Mouse (Mus musculus) heart, postnatal 36 days (tissue): ENCODE results near the gene Nr2e3. TPM values are rescaled to one million over a fixed set of nuclear protein-coding genes. Genes with fewer than 3 reads are reported as not detected.
"Not testable (repeated sequence)": the region's sequence is repeated elsewhere in the genome, so short reads cannot be mapped to it uniquely, and the experiment has no call there.

Experiments
- DNase-seq, 2 experiments: peaks; one replicate each; pipeline ENCODE4 v3.0.0; 2021 to 2022
- intact Hi-C: fragments of 180-260 bp; cut with DNase I; formaldehyde crosslinking; loops from one replicate; pipeline ENCODE4 v1.15.1; 2025
- total RNA-seq, 2 experiments: library from RNA; stranded (reverse); gene quantifications; 2 replicates each; pipeline ENCODE4 v1.2.3; 2021

Gene Nr2e3
- total RNA-seq, 2 experiments from 2014 or later, result not detected

- DNase-seq, result no peak
- intact Hi-C loops, result no loop called here
Observed at GRCm38 (mm10) chr9:59951943-59952342, 8.5 kb downstream of the Nr2e3 start.

DNA sequence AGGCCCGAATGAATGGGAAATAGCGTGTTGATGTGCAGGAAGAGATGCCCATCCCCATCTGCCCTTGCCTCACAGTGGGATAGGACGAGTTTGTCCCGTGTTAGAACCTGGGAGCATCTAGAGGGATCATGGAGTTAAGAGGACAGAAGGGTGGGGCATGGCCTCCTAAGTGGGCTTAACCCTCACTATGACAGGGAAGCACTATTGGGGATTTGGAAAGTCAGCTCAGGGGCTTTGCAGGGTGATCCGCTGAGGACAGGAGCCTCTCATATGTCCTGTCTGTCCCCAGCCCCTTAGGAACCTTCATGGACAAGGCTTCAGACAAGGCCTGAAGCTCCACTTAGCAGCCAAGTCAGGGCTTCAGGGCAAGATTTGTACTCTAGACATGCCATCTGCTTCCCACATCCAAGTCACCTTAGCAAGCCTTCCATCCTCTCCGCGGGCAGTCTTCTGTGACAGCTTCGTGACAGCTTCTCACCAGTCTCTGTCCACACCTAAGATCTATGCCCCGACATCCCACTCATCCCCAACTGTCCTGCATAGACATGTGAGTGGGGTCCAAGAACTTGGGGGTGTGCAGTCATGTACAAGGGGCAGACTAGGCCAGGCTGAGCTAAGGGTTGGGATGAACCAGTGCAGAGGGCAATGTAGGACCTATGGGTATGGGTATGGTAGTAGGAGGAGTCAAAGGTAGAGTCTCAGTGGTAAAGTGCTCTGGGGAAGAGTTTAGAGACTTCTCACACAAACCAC lies 9.3 kb downstream of the Nr2e3 start:
- intact Hi-C loops, result no loop called here
- DNase-seq, result no peak

GRCm38 (mm10) chr9:59949981-59950380 lies 10.5 kb downstream of the Nr2e3 start:
- DNase-seq, result no peak
- intact Hi-C loops, result no loop called here

DNA sequence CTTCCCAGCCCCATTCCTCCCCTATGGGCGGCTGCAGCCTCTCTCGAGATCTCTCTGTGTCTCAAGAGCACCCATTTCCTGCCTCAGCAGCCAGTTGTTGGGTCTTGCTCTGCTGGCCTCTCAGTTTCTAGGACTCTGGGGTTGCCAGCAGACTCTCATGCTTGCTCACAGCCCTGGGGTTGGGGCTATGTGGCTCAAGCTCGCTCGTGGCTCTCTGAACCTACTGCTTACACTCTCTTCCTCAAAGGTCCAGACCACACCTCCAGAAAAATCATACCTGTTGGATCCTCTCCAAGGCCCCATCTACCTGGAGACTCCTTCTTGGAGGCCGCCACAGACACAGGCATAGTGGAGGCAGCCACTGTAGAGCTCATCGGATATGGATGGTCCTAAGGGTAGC lies 10.9 kb downstream of the Nr2e3 start:
- no peak for DNase-seq
- intact Hi-C loops, result no loop called here

GRCm38 (mm10) chr9:59948691-59949250 lies 11.7 kb downstream of the Nr2e3 start:
- no peak for DNase-seq
- intact Hi-C loops, result no loop called here

DNA sequence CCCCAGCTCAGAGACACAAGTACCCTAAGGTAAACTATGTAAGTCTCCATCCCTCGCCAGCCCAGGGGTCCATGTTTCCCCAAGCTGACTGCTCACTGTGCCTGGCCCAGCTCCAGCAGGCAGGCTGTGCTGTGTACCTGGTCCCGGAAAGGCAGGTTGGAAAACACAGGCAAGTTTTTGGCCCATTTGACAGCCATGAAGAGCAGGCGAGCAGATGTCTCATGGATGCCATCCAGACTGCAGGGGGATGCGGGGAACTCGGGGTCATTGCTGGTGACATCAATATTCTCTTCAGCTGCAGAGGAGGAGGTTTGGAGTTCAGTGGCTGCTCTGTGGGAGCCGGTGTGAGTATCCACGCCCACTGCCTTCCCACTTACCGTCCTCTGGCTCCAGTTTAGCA lies 12.2 kb downstream of the Nr2e3 start:
- intact Hi-C loops, result no loop called here
- DNase-seq, result no peak

DNA sequence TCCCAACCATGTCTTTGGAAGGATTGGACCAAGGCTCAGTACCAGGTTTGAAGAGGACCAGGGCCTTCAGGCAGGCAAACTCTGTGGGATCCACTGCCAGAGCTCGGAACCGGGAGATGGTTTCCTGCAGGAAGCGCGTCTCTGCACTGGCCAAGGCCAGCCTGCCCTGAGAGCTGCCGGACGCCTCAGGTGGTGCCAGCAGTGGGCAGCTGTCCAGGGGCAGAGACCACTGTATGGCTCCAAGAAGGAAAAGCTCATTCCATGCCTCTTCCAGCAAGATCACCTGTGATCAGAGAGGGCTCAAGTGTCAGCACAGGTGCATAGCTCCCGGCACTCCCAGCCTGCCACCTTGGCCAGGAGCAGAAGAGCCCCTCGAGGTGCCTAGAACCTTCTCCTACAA lies 13.2 kb downstream of the Nr2e3 start:
- intact Hi-C loops, result no loop called here
- no peak for DNase-seq

DNA sequence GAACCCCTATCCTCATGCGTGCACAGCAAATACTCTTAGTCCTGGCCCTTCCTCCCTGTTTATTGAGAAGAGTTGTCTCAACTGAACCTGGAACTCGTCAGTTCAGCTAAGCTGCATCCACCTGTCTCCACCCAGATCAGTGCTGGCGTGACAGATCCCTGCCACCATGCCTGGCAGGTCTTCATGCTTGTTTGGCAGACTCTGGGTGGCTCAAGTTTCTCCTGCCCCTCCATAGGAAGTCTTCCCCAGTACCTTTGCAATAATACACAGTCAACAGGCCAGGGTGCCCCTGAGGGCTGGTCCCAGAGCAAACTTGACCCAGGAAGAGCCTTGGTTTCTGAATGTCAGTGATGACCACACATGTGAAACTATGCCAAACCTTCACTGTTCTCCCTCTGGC lies 15.2 kb downstream of the Nr2e3 start:
- intact Hi-C loops, result no loop called here
- DNase-seq, result no peak

GRCm38 (mm10) chr9:59943826-59944225 lies 16.6 kb downstream of the Nr2e3 start:
- DNase-seq, result no peak
- intact Hi-C loops, result no loop called here

DNA sequence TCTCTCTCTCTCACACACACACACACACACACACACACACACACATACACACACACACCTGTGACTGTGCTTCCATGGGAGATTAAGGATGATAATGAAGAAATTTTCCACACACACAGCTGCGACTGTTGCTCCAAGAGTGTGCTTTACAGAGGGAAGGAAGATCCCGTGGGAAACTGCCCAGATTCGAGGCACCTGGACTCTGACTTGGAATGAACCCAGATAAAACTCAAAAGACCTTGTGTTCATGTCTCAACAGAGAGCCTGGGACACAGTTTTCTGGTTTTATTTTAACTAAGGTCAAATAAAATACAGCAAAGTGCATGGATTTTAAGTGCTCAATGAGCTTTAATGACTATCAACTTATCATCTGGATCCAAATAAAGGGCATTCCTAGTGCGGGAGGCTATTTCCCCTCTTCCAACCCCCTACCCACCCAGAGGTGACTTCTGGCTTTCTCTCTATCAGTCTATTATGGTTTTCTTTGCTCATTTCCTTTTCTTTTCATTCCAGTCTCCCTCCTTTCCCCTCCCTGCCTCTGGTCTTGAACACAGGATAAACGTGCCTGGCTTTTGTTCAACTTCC lies 17.9 kb downstream of the Nr2e3 start:
- intact Hi-C loops, result no loop called here
- DNase-seq, result no peak

DNA sequence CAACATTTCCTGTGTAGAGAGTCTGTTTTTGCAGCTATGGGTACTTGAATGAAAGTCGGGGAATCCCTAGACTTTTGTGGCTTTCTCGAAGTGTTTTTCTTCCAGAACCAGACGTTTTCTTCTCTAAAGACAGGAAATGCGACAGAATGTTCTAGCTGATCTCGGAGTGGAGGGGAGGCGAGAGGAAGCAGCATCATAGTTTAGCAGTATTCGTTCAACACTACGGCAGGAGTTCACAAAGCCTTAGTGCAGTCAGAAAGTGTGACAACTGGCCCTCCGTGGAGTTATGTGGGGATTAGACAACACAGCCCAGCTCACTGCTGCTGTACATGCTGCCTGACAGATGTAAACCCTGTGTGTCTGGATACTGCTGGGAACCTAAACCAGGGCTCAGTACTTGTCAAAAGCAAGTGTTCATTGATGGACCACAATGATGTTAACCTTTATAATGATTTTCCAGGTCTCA lies 18.5 kb downstream of the Nr2e3 start:
- intact Hi-C loops, result no loop called here

DNA sequence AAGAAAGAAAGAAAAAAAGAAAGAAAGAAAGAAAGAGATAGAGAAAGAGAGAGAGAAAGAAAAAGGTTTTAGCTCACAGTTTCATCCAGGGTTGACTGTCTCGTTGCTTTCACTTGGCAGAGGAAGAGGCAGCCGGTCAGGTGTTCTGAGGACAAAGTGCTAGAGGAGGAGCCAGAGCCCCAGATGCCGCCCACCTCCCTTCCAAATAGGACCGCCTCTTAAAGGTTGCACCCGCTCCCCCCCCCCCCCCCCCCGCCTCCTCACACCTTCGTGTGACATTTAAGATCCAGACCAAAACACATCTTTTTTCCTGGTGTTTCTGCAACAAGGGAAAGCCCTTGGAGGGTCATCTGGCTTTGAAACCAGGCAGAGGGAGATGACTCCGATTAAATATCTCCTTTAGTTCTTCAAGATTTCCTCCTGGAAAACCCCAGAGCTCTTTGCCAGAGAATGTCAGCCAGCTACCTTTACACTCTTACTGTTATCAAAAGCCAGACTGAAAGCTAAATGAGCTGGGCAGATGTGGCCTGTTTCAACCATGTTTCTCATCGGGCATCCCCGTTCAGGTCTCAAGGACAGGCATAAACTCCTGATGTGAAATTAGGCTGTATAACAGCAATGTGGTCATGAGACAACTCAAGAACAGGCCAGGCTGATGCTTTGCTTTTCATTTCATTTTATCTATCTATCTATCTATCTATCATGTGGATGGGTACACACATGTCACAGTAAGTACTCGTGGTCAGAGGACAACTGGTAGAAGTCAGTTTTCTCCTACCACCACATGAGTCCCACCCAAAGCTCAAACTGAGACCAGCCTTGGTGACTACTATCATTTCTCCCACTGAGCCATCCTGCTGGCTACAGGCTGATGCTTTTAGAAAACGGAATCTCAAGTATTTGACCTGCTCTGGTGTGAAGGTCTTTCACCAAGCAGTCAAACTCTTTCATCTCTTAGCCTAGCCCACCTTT lies 19.3 kb downstream of the Nr2e3 start:
- intact Hi-C loops, result no loop called here
- no peak for DNase-seq

More for the DNA sequence above, 18.5 kb downstream of the Nr2e3 start:
- no peak for DNase-seq

DNA sequence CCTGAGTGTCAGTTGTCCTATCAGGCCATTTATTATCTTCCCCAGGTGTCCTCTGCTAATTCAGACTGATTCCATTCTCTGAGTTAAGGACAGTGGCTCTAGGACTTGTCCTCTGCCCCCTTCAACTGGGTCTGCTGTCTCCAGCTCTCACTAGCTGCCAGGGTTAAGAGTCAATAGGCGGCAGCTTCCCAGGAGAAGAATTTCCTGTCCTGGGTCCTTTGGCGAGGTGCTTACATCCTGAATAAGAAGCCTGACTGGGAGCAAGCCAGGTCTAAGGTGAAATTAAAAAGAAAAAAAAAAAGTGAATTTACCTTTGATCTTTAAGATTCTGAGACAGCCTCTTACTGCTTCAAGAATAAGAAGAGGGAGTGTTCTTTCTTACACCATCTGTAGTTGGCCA lies 20.8 kb downstream of the Nr2e3 start:
- DNase-seq, result no peak
- intact Hi-C loops, result no loop called here

DNA sequence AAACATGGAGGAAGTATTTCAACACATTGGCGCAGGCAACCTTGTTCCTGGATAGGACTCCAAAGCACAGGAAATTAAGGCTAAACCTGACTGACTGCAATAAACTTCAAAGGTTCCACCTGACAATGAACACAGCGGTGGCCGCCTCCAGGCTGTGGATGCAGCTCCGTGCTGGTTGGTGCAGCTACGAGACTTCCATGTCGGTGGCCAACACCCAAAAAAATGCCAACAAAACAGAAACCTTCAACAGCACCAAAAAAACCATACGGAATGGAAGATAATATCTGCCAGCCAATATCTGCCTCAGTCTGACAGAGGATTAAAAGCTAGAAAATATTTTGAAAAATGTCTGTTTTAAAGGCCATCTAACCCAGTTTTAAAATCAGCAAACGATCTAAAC lies 21.9 kb downstream of the Nr2e3 start:
- DNase-seq, result no peak
- intact Hi-C loops, result no loop called here

DNA sequence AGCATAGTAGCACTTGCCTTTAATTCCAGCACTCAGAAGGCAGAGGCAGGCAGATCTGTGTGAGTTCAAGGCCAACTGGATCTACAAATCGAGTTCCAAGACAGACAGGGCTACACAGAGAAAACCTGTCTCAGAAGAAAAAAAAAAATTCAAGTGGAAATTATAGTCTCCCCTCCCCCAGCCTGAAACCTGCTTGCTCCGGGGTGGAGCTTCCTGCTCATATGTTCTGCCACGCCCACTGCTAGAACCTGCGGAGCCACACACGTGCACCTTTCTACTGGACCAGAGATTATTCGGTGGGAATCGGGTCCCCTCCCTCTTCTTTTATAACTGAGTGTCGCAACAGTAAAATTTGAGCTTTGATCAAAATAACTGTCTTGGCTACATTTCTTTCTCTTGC lies 24.6 kb downstream of the Nr2e3 start:
- intact Hi-C loops, result not testable (repeated sequence)

DNA sequence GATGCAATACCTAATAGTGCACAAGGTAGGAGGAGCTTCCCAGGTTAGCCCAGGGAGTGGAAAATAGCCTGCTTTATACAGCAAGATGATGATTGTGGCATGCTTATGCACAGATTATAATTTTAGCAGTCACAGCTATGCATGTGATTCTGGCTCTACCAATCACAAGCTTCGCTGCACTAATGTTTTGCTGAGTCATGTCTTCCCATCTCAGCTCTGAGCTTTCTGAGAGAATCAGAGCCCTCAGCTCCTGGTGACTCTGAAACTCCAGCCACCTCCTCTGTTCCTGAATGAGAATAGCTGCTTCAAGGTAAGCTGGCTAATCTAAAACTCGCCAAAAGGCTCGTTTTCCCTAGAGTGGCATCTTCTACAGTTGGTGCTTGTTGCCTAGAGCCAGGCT lies 30.2 kb downstream of the Nr2e3 start:
- DNase-seq, result no peak
- intact Hi-C loops, result no loop called here

More for the DNA sequence above, 24.6 kb downstream of the Nr2e3 start:
- DNase-seq, result not testable (repeated sequence)

DNA sequence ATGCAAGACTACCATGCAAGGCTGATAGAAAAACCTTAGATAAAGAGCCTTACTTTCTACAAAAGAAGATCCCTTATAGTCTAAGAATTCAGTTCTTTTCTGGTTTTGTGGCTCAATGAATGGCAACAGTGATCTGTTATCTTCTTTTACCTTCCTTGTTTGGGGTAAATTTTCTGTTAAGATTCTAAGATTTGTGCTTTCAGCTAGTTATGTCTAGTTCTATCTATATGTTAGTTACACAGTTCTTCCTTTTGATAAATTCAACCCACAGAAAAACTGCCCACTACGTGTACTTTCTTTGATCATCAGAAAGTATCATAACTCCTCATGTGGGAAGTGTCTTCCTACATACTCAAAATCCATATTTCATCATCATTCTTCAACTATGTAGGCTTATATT lies 45.7 kb downstream of the Nr2e3 start:
- no peak for DNase-seq
- intact Hi-C loops, result no loop called here

- no peak for DNase-seq
- intact Hi-C loops, result no loop called here
Observed at GRCm38 (mm10) chr9:59903382-59903781, 57.1 kb downstream of the Nr2e3 start.
